Mouse (Mus musculus) midbrain, embryonic 14.5 days (tissue): ENCODE measurements around the gene Ubr1. TPM values are rescaled to one million over a fixed set of nuclear protein-coding genes. Genes with fewer than 3 reads are reported as not detected.
A peak's percentile ranks its signal among the peaks of the same experiment; 100 is the strongest.

Experiments
- ATAC-seq: fragments of 200-750 bp; cut with Nextera tagmentation; 2 replicates; pipeline ENCODE4 v1.8.0; 2017; ENCODE audit warnings: moderate number of reproducible peaks, moderate library complexity; ENCODE audit not compliant: low FRiP score, low TSS enrichment
- DNase-seq: peaks from one replicate; pipeline ENCODE4 v3.0.0-alpha.2; 2015
- H3K27ac ChIP-seq: fragments of 300-500 bp; sonication (generic); replicated peaks from 2 replicates; pipeline ENCODE4 v1.5.1; 2014; ENCODE audit warnings: mild to moderate bottlenecking, low read depth, low read length, moderate library complexity
- H3K27me3 ChIP-seq: fragments of 300-500 bp; sonication (generic); 2 replicates; pipeline ENCODE4 v1.6.1; 2014; ENCODE audit warnings: low read length, control low read depth, mixed read lengths; ENCODE audit not compliant: control insufficient read depth, insufficient read depth
- H3K36me3 ChIP-seq: fragments of 300-500 bp; sonication (generic); 2 replicates; pipeline ENCODE4 v1.6.1; 2014; ENCODE audit warnings: low read length, control low read depth; ENCODE audit not compliant: control insufficient read depth, insufficient read depth
- H3K4me1 ChIP-seq: fragments of 300-500 bp; sonication (generic); 2 replicates; pipeline ENCODE4 v1.6.1; 2014; ENCODE audit warnings: mild to moderate bottlenecking, antibody characterized with exemption, low read length, control low read depth; ENCODE audit not compliant: control insufficient read depth, insufficient read depth
- H3K4me2 ChIP-seq: fragments of 300-500 bp; sonication (generic); 2 replicates; pipeline ENCODE4 v1.6.1; 2014; ENCODE audit warnings: mild to moderate bottlenecking, low read length, moderate library complexity
- H3K4me3 ChIP-seq: fragments of 300-500 bp; sonication (generic); replicated peaks from 2 replicates; pipeline ENCODE4 v1.5.1; 2014; ENCODE audit warnings: low read depth, low read length
- H3K9ac ChIP-seq: fragments of 300-500 bp; sonication (generic); replicated peaks from 2 replicates; pipeline ENCODE4 v1.6.1; 2014; ENCODE audit warnings: mild to moderate bottlenecking, low read length, moderate library complexity
- H3K9me3 ChIP-seq: fragments of 300-500 bp; sonication (generic); 2 replicates; pipeline ENCODE4 v1.6.1; 2016; ENCODE audit warnings: low read length, control low read depth, mixed read lengths; ENCODE audit not compliant: control insufficient read depth
- WGBS: fragments of 180-500 bp; shearing (Covaris S2); extraction: QIAGEN DNeasy Blood & Tissue Kit; methylation state at CpG from one replicate; pipeline ENCODE4 v1.1.7; 2014; 5-methylcytosine and 5-hydroxymethylcytosine counted together
- polyA plus RNA-seq: library from polyadenylated mRNA; unstranded; fragments of >200 nt; fragmentation: Nextera tagmentation; extraction: Ambion mirVana; gene quantifications from 2 replicates; pipeline ENCODE4 v1.2.1, GENCODE M21; 2014

Gene Ubr1
- 28.3 and 40.5 TPM in 2 replicates for polyA plus RNA-seq

GRCm38 (mm10) chr2:120970559-120971080 lies at the start of gene Ubr1:
TSS of gene Ubr1 (minus strand) at chr2:120970715.
- Histone ChIP-seq H3K9ac (peak within 1 kb of the TSS; percentile 81), H3K36me3 (no peaks in the 10 kb centered on the region), H3K27me3 (no peaks in the 10 kb centered on the region), H3K27ac (peak within 1 kb of the TSS; percentile 88), H3K4me3 (peak within 1 kb of the TSS; percentile 77), H3K9me3 (no peaks in the 10 kb centered on the region), H3K4me1 (peaks cover 13% of the 10 kb centered on the region), H3K4me2 (peak within 1 kb of the TSS; percentile 76)
- DNase-seq (peak; percentile 95), ATAC-seq (peak; percentile 86)
- WGBS = under 1% methylated on average over 39 of the region's 39 CpGs

GRCm38 (mm10) chr2:121017151-121017550 lies 46.6 kb upstream of the Ubr1 start:
- Histone ChIP-seq H3K4me2 (no peak overlapping the region), H3K9ac (no peak overlapping the region), H3K9me3 (no peaks in the 10 kb centered on the region), H3K27ac (no peak overlapping the region), H3K4me1 (no peaks in the 10 kb centered on the region), H3K27me3 (no peaks in the 10 kb centered on the region), H3K4me3 (no peak overlapping the region), H3K36me3 (peaks cover 48% of the 10 kb centered on the region)
- DNase-seq (no peak), ATAC-seq (no peak)
- 97% methylated on average over 1 of the region's 1 CpGs for WGBS

DNA sequence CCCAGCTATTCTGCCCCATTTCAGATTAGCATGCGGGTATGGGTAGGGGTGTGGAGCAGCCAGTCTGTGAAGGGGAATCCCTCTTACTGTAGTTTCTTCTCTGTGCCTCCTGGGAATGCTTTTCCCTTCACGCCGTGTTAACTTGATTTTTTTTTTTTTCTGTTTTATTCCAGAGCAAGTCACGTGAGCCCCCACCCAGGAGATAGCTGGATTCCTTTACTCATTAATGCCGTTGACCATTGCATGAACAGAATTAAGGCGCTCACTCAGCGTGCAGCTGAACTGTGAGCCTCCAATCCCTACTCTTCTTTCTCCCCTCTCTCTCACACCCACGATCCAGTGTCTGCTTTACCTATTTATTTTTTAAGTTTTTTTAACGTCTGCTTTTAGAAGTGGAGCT lies 45.7 kb upstream of the Ubr1 start:
- H3K9ac ChIP-seq = no peak overlapping the region
- H3K4me1 ChIP-seq = no peaks in the 10 kb centered on the region
- no peaks in the 10 kb centered on the region for H3K9me3 ChIP-seq
- H3K27me3 ChIP-seq = no peaks in the 10 kb centered on the region
- DNase-seq = no peak
- no peak overlapping the region for H3K4me3 ChIP-seq
- no peak overlapping the region for H3K4me2 ChIP-seq
- H3K36me3 ChIP-seq = peaks cover 58% of the 10 kb centered on the region
- WGBS = 84% methylated on average over 9 of the region's 9 CpGs
- no peak overlapping the region for H3K27ac ChIP-seq
- no peak for ATAC-seq

- Histone ChIP-seq H3K9me3 (no peaks in the 10 kb centered on the region), H3K27me3 (no peaks in the 10 kb centered on the region), H3K4me1 (no peaks in the 10 kb centered on the region), H3K4me2 (no peak overlapping the region), H3K36me3 (peaks cover 63% of the 10 kb centered on the region), H3K27ac (no peak overlapping the region), H3K9ac (no peak overlapping the region), H3K4me3 (no peak overlapping the region)
- no peak for DNase-seq
- 86% methylated on average over 2 of the region's 2 CpGs for WGBS
- no peak for ATAC-seq
Observed at GRCm38 (mm10) chr2:121015507-121015906, 45.0 kb upstream of the Ubr1 start.

- Histone ChIP-seq H3K27me3 (no peaks in the 10 kb centered on the region), H3K4me3 (no peak overlapping the region), H3K4me1 (peaks cover 10% of the 10 kb centered on the region), H3K9me3 (no peaks in the 10 kb centered on the region), H3K4me2 (no peak overlapping the region), H3K27ac (no peak overlapping the region), H3K36me3 (peaks cover 61% of the 10 kb centered on the region), H3K9ac (no peak overlapping the region)
- WGBS = 92% methylated on average over 9 of the region's 9 CpGs
- no peak for DNase-seq
- ATAC-seq = no peak
Observed at GRCm38 (mm10) chr2:121012676-121013075, 42.2 kb upstream of the Ubr1 start.

GRCm38 (mm10) chr2:121009071-121009677 lies 38.7 kb upstream of the Ubr1 start:
- Histone ChIP-seq H3K4me2 (peak overlapping the region; percentile 85), H3K4me1 (peaks cover 10% of the 10 kb centered on the region), H3K4me3 (peak overlapping the region; percentile 60), H3K9ac (peak overlapping the region; percentile 66), H3K36me3 (peaks cover 33% of the 10 kb centered on the region), H3K27ac (no peak overlapping the region), H3K9me3 (no peaks in the 10 kb centered on the region), H3K27me3 (no peaks in the 10 kb centered on the region)
- 23% methylated on average over 5 of the region's 5 CpGs for WGBS
- DNase-seq = no peak
- no peak for ATAC-seq

GRCm38 (mm10) chr2:121008664-121009007 lies 38.1 kb upstream of the Ubr1 start:
- DNase-seq = no peak
- H3K27me3 ChIP-seq = no peaks in the 10 kb centered on the region
- under 1% methylated on average over 12 of the region's 12 CpGs for WGBS
- H3K4me3 ChIP-seq = peak overlapping the region; percentile 60
- peaks cover 29% of the 10 kb centered on the region for H3K36me3 ChIP-seq
- peak overlapping the region; percentile 66 for H3K9ac ChIP-seq
- H3K4me1 ChIP-seq = peaks cover 10% of the 10 kb centered on the region
- peak overlapping the region; percentile 60; the same call in 1 of the 2 replicates for H3K27ac ChIP-seq
- no peak for ATAC-seq
- H3K4me2 ChIP-seq = peak overlapping the region; percentile 85
- H3K9me3 ChIP-seq = no peaks in the 10 kb centered on the region

GRCm38 (mm10) chr2:121007925-121008663 lies 37.6 kb upstream of the Ubr1 start, which contains the start of gene Ccndbp1:
TSS of gene Ccndbp1 (plus strand) at chr2:121008403.
- DNase-seq (peak; percentile 93), ATAC-seq (peak; percentile 94)
- Histone ChIP-seq H3K9ac (peak within 1 kb of the TSS; percentile 66), H3K4me1 (peaks cover 10% of the 10 kb centered on the region), H3K27ac (peak within 1 kb of the TSS; percentile 60), H3K9me3 (no peaks in the 10 kb centered on the region), H3K4me3 (peak within 1 kb of the TSS; percentile 60), H3K4me2 (peak within 1 kb of the TSS; percentile 85), H3K36me3 (peaks cover 25% of the 10 kb centered on the region), H3K27me3 (no peaks in the 10 kb centered on the region)
- 2% methylated on average over 34 of the region's 34 CpGs for WGBS
